Mouse (Mus musculus) E14TG2a.4 (cell line): ENCODE data around the gene Atpaf2.

ENCODE experiments used
- H3K27me3 ChIP-seq: 2 replicates; pipeline ENCODE4 v1.6.1; 2014; ENCODE audit warnings: low read length, control low read depth; ENCODE audit not compliant: insufficient read depth
- H3K36me3 ChIP-seq: 2 replicates; pipeline ENCODE4 v1.6.1; 2014; ENCODE audit warnings: low read length, control low read depth; ENCODE audit not compliant: insufficient read depth
- H3K4me1 ChIP-seq: replicated peaks from 2 replicates; pipeline ENCODE4 v1.6.1; 2014; ENCODE audit warnings: low read depth, low read length, control low read depth
- H3K4me3 ChIP-seq: replicated peaks from 2 replicates; pipeline ENCODE4 v1.5.1; 2014; ENCODE audit warnings: mild to moderate bottlenecking, low read length
- H3K9me3 ChIP-seq: 2 replicates; pipeline ENCODE4 v1.6.1; 2014; ENCODE audit warnings: low read length, control low read depth
- CTCF ChIP-seq: conservative IDR thresholded peaks from 2 replicates; pipeline ENCODE4 v1.5.1; 2014; ENCODE audit warnings: low read length
- NANOG ChIP-seq: IDR thresholded peaks from 2 replicates; pipeline ENCODE4 v1.6.1; 2014; ENCODE audit warnings: borderline replicate concordance, low read length, mixed read lengths
- POU5F1 ChIP-seq: IDR thresholded peaks from 2 replicates; pipeline ENCODE4 v1.6.1; 2014; ENCODE audit warnings: low read length, borderline replicate concordance

Atpaf2 gene

DNA sequence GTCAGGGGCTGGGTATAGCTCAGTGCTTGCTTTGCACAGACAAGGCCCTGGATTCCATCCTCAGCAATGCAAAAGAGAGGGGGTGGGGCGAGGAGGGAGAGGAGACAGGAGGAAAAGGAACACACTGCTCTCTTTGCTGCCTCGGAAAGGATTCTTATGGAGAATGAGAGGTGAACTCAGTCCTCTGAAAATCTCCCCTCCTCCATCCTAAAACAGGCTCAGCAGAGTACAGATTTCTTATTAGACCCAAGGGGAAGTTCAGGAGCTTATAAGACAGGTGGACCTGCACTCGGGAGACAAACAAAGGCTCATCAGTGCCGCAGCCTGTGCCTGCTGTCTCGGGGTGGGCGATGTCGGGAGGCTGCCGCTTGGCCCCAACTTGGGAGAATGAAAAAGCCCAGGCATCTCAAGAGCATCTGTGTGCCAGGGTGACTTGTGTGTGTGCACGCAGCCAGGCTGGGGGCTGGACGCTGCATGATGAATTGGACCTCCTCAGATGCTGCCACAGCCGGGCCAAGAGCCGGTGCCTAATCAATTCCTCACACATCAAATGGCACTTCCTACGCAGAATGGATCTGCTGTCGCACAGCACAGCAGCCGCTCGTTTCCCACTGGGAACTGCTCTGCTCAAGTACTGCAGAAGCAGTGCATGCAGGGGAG is 33.4 kb downstream of the Atpaf2 start:
- Histone ChIP-seq H3K36me3 (no peaks in the 10 kb centered on the region), H3K4me3 (peak overlapping the region; percentile 70), H3K9me3 (no peaks in the 10 kb centered on the region), H3K4me1 (peaks cover 27% of the 10 kb centered on the region), H3K27me3 (no peaks in the 10 kb centered on the region)
- no peak for TF ChIP-seq POU5F1
- no peak for TF ChIP-seq CTCF

DNA sequence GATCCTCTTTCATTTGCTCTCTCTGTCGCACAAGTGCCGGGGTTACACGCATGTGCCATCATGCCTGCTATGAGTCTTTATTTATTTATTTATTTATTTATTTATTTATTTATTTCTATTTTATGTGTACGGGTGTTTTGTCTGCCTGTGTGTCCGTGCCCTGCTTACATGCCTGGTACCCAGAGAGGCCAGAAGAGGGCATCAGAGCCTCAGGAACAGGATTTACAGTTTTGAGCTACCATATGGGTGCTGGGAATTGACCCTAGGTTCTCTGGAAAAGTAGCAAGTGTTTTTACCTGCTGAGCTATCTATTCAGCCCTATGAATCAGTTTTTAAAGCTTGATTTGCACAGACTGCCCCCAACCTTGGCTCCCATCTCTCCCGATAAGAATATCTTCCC is 34.7 kb downstream of the Atpaf2 start:
- Histone ChIP-seq H3K9me3 (no peaks in the 10 kb centered on the region), H3K36me3 (no peaks in the 10 kb centered on the region), H3K4me1 (peaks cover 27% of the 10 kb centered on the region), H3K27me3 (no peaks in the 10 kb centered on the region), H3K4me3 (no peak overlapping the region)
- peak; percentile 12; the same call in 1 of the 2 replicates for TF ChIP-seq CTCF
- TF ChIP-seq NANOG: no peak
- TF ChIP-seq POU5F1: no peak

DNA sequence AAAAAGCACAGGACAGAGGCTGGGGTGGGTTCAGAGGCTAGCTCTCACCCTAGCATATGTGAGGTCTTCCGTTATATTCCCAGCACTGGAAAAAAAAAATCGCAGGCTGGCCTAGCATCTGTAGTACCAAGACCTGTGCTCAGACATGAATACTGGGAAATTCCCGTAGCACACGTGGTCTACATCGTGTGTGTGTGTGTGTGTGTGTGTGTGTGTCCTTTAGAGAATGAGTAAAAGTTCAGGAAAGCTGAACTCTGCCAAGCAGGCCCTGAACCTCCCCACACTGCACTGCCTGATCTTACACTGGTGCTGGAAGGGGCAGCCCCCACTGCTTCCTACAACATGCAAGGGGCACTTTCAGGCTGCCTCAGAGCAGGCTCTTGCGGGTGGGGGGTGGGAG is 43.8 kb downstream of the Atpaf2 start:
- no peak for TF ChIP-seq NANOG
- no peak for TF ChIP-seq CTCF
- no peak for TF ChIP-seq POU5F1
- no peaks in the 10 kb centered on the region for H3K9me3 ChIP-seq

GRCm38 (mm10) chr11:60370431-60370830 is 47.8 kb downstream of the Atpaf2 start:
- H3K9me3 ChIP-seq: no peaks in the 10 kb centered on the region
- H3K4me3 ChIP-seq: no peak overlapping the region
- no peaks in the 10 kb centered on the region for H3K27me3 ChIP-seq
- TF ChIP-seq CTCF (no peak), NANOG (no peak), POU5F1 (no peak)
- H3K36me3 ChIP-seq: no peaks in the 10 kb centered on the region
- H3K4me1 ChIP-seq: peaks cover 52% of the 10 kb centered on the region

More for the DNA sequence above, 43.8 kb downstream of the Atpaf2 start:
- Histone ChIP-seq H3K27me3 (no peaks in the 10 kb centered on the region), H3K4me3 (no peak overlapping the region), H3K4me1 (peaks cover 14% of the 10 kb centered on the region), H3K36me3 (no peaks in the 10 kb centered on the region)

DNA sequence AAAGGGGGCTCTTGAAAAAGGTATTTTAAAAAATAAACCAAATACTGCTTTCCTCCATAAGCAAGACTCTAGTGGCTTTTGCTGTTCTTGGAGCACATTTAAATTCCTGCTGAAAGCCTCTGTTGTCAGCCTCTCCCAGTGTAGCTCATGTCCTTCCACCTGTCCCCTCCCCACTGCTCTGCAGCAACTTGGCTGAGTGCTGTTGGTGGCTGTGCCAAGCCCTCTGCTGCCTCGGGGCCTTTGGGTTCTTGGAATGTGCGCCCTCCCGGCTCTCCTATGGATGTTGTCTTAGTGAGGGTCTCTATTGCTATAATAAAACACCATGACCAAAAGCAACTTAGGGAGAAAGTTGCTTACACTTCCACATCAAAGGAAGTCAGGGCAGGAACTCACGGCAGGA is 48.8 kb downstream of the Atpaf2 start:
- Histone ChIP-seq H3K4me1 (peaks cover 56% of the 10 kb centered on the region), H3K9me3 (no peaks in the 10 kb centered on the region), H3K36me3 (no peaks in the 10 kb centered on the region), H3K4me3 (no peak overlapping the region), H3K27me3 (no peaks in the 10 kb centered on the region)
- no peak for TF ChIP-seq NANOG
- TF ChIP-seq POU5F1: no peak
- no peak for TF ChIP-seq CTCF

DNA sequence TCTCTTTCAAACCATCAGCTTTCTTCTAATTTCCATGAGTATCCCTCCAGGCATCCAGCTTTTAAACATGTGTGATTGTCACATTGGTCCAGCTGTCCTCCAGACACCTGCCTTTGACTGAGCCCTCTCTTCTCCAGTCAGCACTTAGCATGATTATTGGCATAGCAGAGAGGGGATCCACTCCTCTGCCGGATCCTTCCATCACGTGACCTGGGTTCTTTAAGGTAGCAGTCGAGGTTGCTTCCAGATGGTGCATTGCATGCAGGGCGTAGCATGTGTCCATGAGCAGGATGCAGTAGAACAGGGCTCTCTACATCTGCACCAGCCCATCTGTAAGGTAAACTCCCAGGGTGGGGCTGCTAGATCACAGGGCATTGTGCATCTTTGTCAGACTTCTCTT is 49.3 kb downstream of the Atpaf2 start:
- Histone ChIP-seq H3K27me3 (no peaks in the 10 kb centered on the region), H3K4me3 (no peak overlapping the region), H3K9me3 (no peaks in the 10 kb centered on the region), H3K4me1 (peaks cover 57% of the 10 kb centered on the region), H3K36me3 (no peaks in the 10 kb centered on the region)
- TF ChIP-seq NANOG (no peak), POU5F1 (no peak), CTCF (no peak)

- Histone ChIP-seq H3K27me3 (no peaks in the 10 kb centered on the region), H3K4me3 (peak overlapping the region; percentile 43), H3K4me1 (peaks cover 67% of the 10 kb centered on the region), H3K36me3 (no peaks in the 10 kb centered on the region), H3K9me3 (no peaks in the 10 kb centered on the region)
- TF ChIP-seq CTCF: no peak
- no peak for TF ChIP-seq NANOG
- TF ChIP-seq POU5F1: no peak
Observed at GRCm38 (mm10) chr11:60367256-60367655, 51.0 kb downstream of the Atpaf2 start.

- H3K4me3 ChIP-seq: peak overlapping the region; percentile 43
- H3K27me3 ChIP-seq: no peaks in the 10 kb centered on the region
- H3K4me1 ChIP-seq: peaks cover 70% of the 10 kb centered on the region
- H3K9me3 ChIP-seq: no peaks in the 10 kb centered on the region
- H3K36me3 ChIP-seq: no peaks in the 10 kb centered on the region
- TF ChIP-seq POU5F1 (no peak), NANOG (no peak), CTCF (no peak)
Observed at GRCm38 (mm10) chr11:60366239-60367019, 51.8 kb downstream of the Atpaf2 start.
